Mouse (Mus musculus) limb, embryonic 14.5 days (tissue): Measurements from ENCODE around the gene Gm7534. TPM values are rescaled to one million over a fixed set of nuclear protein-coding genes. Genes with fewer than 3 reads are reported as not detected.

Experiments used
- ATAC-seq: fragments of 200-750 bp; cut with Nextera tagmentation; 2 replicates; pipeline ENCODE4 v1.8.0; 2017; ENCODE audit warnings: low read depth, moderate number of reproducible peaks, moderate TSS enrichment; ENCODE audit not compliant: low FRiP score
- DNase-seq: peaks from one replicate; pipeline ENCODE4 v3.0.0-alpha.2; 2015; ENCODE audit warnings: low spot score
- H3K27ac ChIP-seq: fragments of 300-500 bp; sonication (generic); replicated peaks from 2 replicates; pipeline ENCODE4 v1.5.1; 2014; ENCODE audit warnings: low read depth, mild to moderate bottlenecking, low read length, moderate library complexity, mixed read lengths
- H3K27me3 ChIP-seq: fragments of 300-500 bp; sonication (generic); 2 replicates; pipeline ENCODE4 v1.6.1; 2014; ENCODE audit warnings: low read length, mixed read lengths; ENCODE audit not compliant: control insufficient read depth, insufficient read depth
- H3K36me3 ChIP-seq: fragments of 300-500 bp; sonication (generic); 2 replicates; pipeline ENCODE4 v1.6.1; 2014; ENCODE audit warnings: mild to moderate bottlenecking, low read length, moderate library complexity, mixed read lengths; ENCODE audit not compliant: control insufficient read depth, insufficient read depth
- H3K4me1 ChIP-seq: fragments of 300-500 bp; sonication (generic); 2 replicates; pipeline ENCODE4 v1.6.1; 2014; ENCODE audit warnings: antibody characterized with exemption, low read length, mixed read lengths; ENCODE audit not compliant: control insufficient read depth, insufficient read depth
- H3K4me2 ChIP-seq: fragments of 300-500 bp; sonication (generic); replicated peaks from 2 replicates; pipeline ENCODE4 v1.6.1; 2014; ENCODE audit warnings: low read depth, mild to moderate bottlenecking, low read length, moderate library complexity; ENCODE audit not compliant: severe bottlenecking
- H3K4me3 ChIP-seq: fragments of 300-500 bp; sonication (generic); replicated peaks from 2 replicates; pipeline ENCODE4 v1.5.1; 2014; ENCODE audit warnings: low read length
- H3K9ac ChIP-seq: fragments of 300-500 bp; sonication (generic); 2 replicates; pipeline ENCODE4 v1.6.1; 2014; ENCODE audit warnings: mild to moderate bottlenecking, low read depth, low read length, moderate library complexity; ENCODE audit not compliant: severe bottlenecking
- H3K9me3 ChIP-seq: fragments of 300-500 bp; sonication (generic); 2 replicates; pipeline ENCODE4 v1.6.1; 2016; ENCODE audit warnings: low read length; ENCODE audit not compliant: control insufficient read depth
- POLR2A ChIP-seq: fragments of 200-500 bp; IDR thresholded peaks from 2 replicates; pipeline ENCODE4 v1.8.0; 2012; ENCODE audit warnings: inconsistent platforms, mild to moderate bottlenecking, moderate library complexity, borderline replicate concordance; ENCODE audit not compliant: insufficient read depth, insufficient read length; ENCODE audit errors: extremely low read depth
- WGBS: fragments of 180-500 bp; shearing (Covaris S2); extraction: QIAGEN DNeasy Blood & Tissue Kit; methylation state at CpG from one replicate; pipeline ENCODE4 v1.1.7; 2014; 5-methylcytosine and 5-hydroxymethylcytosine counted together
- polyA plus RNA-seq, 2 experiments: library from polyadenylated mRNA; depleted of rRNA in 1 of 2; stranded (reverse) in 1 of 2; unstranded in 1 of 2; fragments of >200 nt; fragmentation: Nextera tagmentation in 1 of 2; extraction: Ambion mirVana in 1 of 2; gene quantifications; 2 replicates each; pipeline versions ENCODE4 v1.2.1 to v1.2.3; 2012 to 2014

Gm7534 gene
- polyA plus RNA-seq, 2 experiments = not detected

DNA sequence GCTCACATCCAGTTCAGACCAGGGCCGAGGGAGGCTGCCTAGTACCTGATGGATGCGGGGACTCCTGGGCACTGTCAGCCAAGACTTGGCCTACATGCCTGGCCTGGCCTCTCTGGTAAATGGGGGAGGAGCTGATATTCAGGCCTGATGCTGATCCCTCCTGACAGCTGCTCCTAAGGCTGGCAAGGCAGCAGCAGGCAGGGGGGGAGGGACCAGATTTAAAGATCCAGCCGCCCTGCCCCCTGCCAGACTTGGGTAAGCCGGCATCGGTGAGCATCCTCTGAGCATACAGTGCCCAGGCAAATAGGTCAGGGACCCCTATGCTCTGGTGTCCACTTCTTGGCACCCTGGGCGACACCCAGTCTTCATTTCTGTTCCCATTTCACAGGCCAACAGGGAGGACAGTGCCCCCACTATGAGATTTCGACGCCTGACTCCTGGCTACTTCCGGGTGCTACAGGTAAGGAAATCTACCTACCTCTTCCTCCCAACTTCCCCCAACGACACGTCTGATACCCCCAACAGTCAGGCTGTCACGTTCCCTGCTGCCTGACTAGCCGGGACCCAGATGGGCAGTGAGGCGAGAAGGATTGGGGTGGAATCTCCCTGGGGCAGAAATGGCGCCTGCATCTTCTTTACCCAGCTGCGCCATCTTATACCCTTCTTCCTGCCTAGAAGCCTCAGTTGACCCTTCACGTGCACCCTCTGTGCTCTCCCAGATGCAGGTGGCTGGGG lies 40.9 kb upstream of the Gm7534 start, which contains the start of gene E130218I03Rik:
Gene E130218I03Rik (plus strand): TSS at position 147 of the 735 bp plus-strand sequence.
- H3K4me2 ChIP-seq = peak within 1 kb of the TSS; percentile 94
- H3K4me3 ChIP-seq = peak within 1 kb of the TSS; percentile 76
- peaks cover 9% of the 10 kb centered on the region for H3K27me3 ChIP-seq
- H3K36me3 ChIP-seq = no peaks in the 10 kb centered on the region
- no peak for TF ChIP-seq POLR2A
- DNase-seq (no peak), ATAC-seq (no peak)
- H3K27ac ChIP-seq = no peak within 1 kb of the TSS
- H3K9ac ChIP-seq = no peak within 1 kb of the TSS
- 96% methylated on average over 17 of the region's 17 CpGs for WGBS
- H3K4me1 ChIP-seq = peaks cover 11% of the 10 kb centered on the region
- no peaks in the 10 kb centered on the region for H3K9me3 ChIP-seq

DNA sequence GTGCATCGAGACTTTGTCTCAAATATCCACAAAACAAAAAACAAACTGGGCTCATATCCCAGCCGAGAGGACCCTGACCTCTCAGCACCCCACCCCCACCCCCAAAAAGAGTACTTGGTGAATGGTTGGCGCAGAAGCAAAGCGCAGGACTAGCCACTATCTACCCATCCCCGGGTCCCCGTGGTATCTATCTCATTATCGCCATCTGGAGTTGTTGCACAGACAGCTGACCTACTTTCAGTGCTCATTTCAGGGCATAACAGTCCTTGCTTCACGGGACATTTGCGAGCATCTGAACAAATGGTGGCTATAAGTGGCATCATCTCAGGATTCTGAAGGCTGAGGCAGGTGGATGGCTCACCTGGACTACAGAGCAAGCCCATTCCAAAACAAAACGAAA lies 35.9 kb upstream of the Gm7534 start:
- Histone ChIP-seq H3K27ac (no peak overlapping the region), H3K4me3 (peak overlapping the region; percentile 27; the same call in 1 of the 2 replicates), H3K36me3 (no peaks in the 10 kb centered on the region), H3K4me1 (0 out of 2 replicates have a peak, but pooled peaks cover 6% of the 10 kb centered on the region), H3K4me2 (peak overlapping the region; percentile 34), H3K9me3 (no peaks in the 10 kb centered on the region), H3K27me3 (peaks cover 21% of the 10 kb centered on the region), H3K9ac (no peak overlapping the region)
- no peak for TF ChIP-seq POLR2A
- ATAC-seq (no peak), DNase-seq (no peak)
- WGBS = 10% methylated on average over 10 of the region's 10 CpGs

DNA sequence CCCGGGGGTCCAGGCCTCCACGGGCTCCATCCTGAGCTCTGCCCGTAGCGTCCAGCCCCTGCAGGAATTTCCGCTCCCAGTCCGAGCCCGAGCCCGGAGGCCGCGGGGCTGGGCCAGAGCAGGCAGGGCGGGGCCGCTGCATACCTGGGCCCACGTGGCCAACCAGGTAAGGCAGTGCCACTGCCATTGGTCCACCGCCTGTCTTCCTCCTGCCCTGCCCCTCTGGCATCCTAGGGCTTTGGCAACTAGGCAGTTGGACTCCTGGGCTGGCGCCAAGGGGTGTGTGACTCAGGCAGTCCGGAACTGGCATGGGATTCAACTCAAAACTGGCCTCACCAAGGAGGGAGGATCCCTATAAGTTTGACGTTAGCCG lies 35.5 kb upstream of the Gm7534 start, which contains the start of gene Cnksr1:
Gene Cnksr1 (minus strand): TSS at position 121 of the 373 bp plus-strand sequence.
- peak within 1 kb of the TSS; percentile 44 for H3K9ac ChIP-seq
- H3K4me2 ChIP-seq = peak within 1 kb of the TSS; percentile 34
- 2% methylated on average over 18 of the region's 18 CpGs for WGBS
- H3K4me3 ChIP-seq = peak within 1 kb of the TSS; percentile 27
- no peak within 1 kb of the TSS for H3K27ac ChIP-seq
- H3K9me3 ChIP-seq = no peaks in the 10 kb centered on the region
- ATAC-seq (no peak), DNase-seq (no peak)
- H3K27me3 ChIP-seq = peaks cover 21% of the 10 kb centered on the region
- TF ChIP-seq POLR2A = no peak
- H3K36me3 ChIP-seq = no peaks in the 10 kb centered on the region
- H3K4me1 ChIP-seq = 0 out of 2 replicates have a peak, but pooled peaks cover 6% of the 10 kb centered on the region

DNA sequence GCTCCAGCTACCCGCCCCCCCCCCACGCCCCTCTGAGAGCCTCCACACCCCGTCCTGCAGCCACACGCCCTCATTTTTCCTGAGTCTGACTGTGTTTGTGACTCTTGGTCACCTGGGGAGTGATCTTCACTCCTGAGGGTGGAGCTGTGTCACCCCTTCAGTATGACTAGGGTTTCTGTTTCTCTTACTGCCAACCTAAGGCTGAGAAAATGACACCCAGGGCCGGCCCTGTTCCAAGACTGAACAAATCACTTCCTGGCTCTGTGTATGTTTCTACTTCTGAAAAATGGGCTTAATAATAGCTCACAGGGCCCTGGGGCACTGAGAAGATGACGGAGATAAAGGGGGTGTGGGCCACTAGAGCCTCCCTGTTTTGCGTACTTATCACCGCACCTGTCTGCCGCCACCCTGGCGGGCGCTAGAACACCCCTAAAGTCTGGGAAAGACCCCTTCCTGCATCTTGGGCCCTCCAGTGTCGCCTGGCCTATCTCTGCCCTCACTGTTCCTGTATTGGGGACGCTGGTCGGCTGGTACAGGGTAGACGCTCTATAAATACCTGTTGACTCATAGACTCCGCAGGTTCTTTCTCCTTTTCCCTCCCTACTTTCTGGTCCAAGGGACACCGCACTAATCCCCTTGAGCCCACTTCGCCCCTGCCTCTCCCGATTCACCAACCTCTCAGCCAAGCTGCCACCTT lies 34.9 kb upstream of the Gm7534 start:
- 0 out of 2 replicates have a peak, but pooled peaks cover 6% of the 10 kb centered on the region for H3K4me1 ChIP-seq
- peak overlapping the region; percentile 44 for H3K9ac ChIP-seq
- H3K4me3 ChIP-seq = peak overlapping the region; percentile 27
- H3K36me3 ChIP-seq = no peaks in the 10 kb centered on the region
- no peak for TF ChIP-seq POLR2A
- DNase-seq (no peak), ATAC-seq (no peak)
- H3K9me3 ChIP-seq = no peaks in the 10 kb centered on the region
- H3K27ac ChIP-seq = no peak overlapping the region
- WGBS = 26% methylated on average over 19 of the region's 19 CpGs
- peak overlapping the region; percentile 34 for H3K4me2 ChIP-seq
- H3K27me3 ChIP-seq = peaks cover 21% of the 10 kb centered on the region

DNA sequence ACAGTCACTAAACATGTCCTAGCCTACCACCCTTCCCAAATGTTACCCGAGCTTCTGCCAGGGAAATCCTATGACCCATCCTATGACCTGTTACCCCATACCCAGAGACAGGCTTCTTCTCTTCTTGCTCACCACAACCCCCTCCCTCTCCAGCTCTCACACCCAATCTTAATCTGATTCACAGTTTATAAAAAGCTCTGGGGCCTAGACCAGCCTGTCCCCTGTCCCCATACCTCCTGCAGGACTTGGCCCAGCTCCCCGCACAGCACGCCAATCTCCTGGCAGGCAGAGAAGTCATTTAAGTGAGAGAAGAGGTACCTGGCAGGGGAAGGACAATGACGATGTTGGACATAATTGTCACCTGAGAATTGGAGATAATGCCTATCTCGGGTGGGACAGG lies 32.1 kb upstream of the Gm7534 start:
- 0 out of 2 replicates have a peak, but pooled peaks cover 6% of the 10 kb centered on the region for H3K4me1 ChIP-seq
- WGBS = 83% methylated on average over 5 of the region's 5 CpGs
- ATAC-seq = no peak
- peaks cover 21% of the 10 kb centered on the region for H3K27me3 ChIP-seq
- DNase-seq = no peak
- no peak overlapping the region for H3K9ac ChIP-seq
- no peak overlapping the region for H3K4me2 ChIP-seq
- H3K36me3 ChIP-seq = no peaks in the 10 kb centered on the region
- no peak for TF ChIP-seq POLR2A
- no peak overlapping the region for H3K27ac ChIP-seq
- no peak overlapping the region for H3K4me3 ChIP-seq
- no peaks in the 10 kb centered on the region for H3K9me3 ChIP-seq
